Mouse (Mus musculus) spleen, adult 2 months (tissue): ENCODE measurements around the gene Shtn1. TPM values are rescaled to one million over a fixed set of nuclear protein-coding genes. Genes with fewer than 3 reads are reported as not detected.
A peak's percentile ranks its signal among the peaks of the same experiment; 100 is the strongest.

Experiments
- DNase-seq, 2 experiments: peaks; one replicate each; pipeline versions ENCODE4 v3.0.0 to v3.0.0-alpha.2; 2012 to 2021; ENCODE audit warnings: low spot score in 2 of 2, low read depth in 1 of 2
- H3K27ac ChIP-seq: fragments of 200-500 bp; 2 replicates; pipeline ENCODE4 v1.5.1; 2012; ENCODE audit warnings: low read length, inconsistent platforms; ENCODE audit not compliant: insufficient read depth
- H3K27me3 ChIP-seq: fragments of 200-500 bp; 2 replicates; pipeline ENCODE4 v1.6.1; 2012; ENCODE audit warnings: mild to moderate bottlenecking, moderate library complexity, low read length, inconsistent platforms; ENCODE audit not compliant: control insufficient read depth, insufficient read depth
- H3K36me3 ChIP-seq: fragments of 200-500 bp; 2 replicates; pipeline ENCODE4 v1.6.1; 2012; ENCODE audit warnings: mild to moderate bottlenecking, low read length, inconsistent platforms; ENCODE audit not compliant: control insufficient read depth, insufficient read depth
- H3K4me1 ChIP-seq: fragments of 200-500 bp; 2 replicates; pipeline ENCODE4 v1.6.1; 2011; ENCODE audit warnings: inconsistent platforms; ENCODE audit not compliant: control insufficient read depth, insufficient read depth, insufficient read length
- H3K4me3 ChIP-seq: fragments of 200-500 bp; 2 replicates; pipeline ENCODE4 v1.5.1; 2011; ENCODE audit warnings: mild to moderate bottlenecking, inconsistent platforms; ENCODE audit not compliant: insufficient read depth, insufficient read length; ENCODE audit errors: extremely low read depth
- CTCF ChIP-seq: fragments of 200-500 bp; IDR thresholded peaks from 2 replicates; pipeline ENCODE4 v1.5.1; 2011; ENCODE audit warnings: mild to moderate bottlenecking, inconsistent platforms; ENCODE audit not compliant: insufficient read depth, insufficient read length, insufficient replicate concordance; ENCODE audit errors: extremely low read depth
- POLR2A ChIP-seq: fragments of 200-500 bp; IDR thresholded peaks from 2 replicates; pipeline ENCODE4 v1.6.1; 2011; ENCODE audit warnings: low read depth, low read length, inconsistent platforms
- WGBS: fragments of 180-500 bp; shearing (Covaris S2); methylation state at CpG from one replicate; pipeline ENCODE4 v1.1.7; 2018; 5-methylcytosine and 5-hydroxymethylcytosine counted together
- polyA plus RNA-seq: library from polyadenylated mRNA; depleted of rRNA; stranded (reverse); fragments of >200 nt; gene quantifications from 2 replicates; pipeline ENCODE4 v1.2.3, GENCODE M21; 2012; rRNA removed

Shtn1 gene
- polyA plus RNA-seq, result 1.2 and 1.7 TPM in 2 replicates

GRCm38 (mm10) chr19:59075472-59076101, at the start of gene Shtn1:
Shtn1 (minus strand) TSS chr19:59076100.
- H3K27ac ChIP-seq, result peak within 1 kb of the TSS; percentile 8; the same call in 1 of the 2 replicates
- TF ChIP-seq CTCF (no peak), POLR2A (no peak)
- DNase-seq, result no peak

GRCm38 (mm10) chr19:59114152-59114551, 38.3 kb upstream of the Shtn1 start:
- no peak for TF ChIP-seq CTCF
- no peak for TF ChIP-seq POLR2A
- H3K36me3 ChIP-seq, result no peaks in the 10 kb centered on the region
- DNase-seq, result no peak
- WGBS, result 31% methylated on average over 4 of the region's 4 CpGs
- no peak overlapping the region for H3K27ac ChIP-seq
- no peaks in the 10 kb centered on the region for H3K4me1 ChIP-seq
- H3K27me3 ChIP-seq, result no peaks in the 10 kb centered on the region
- peak overlapping the region; percentile 43; the same call in 1 of the 2 replicates for H3K4me3 ChIP-seq

More at GRCm38 (mm10) chr19:59075472-59076101, at the start of gene Shtn1:
- Histone ChIP-seq H3K4me1 (no peaks in the 10 kb centered on the region), H3K27me3 (0 out of 2 replicates have a peak, but pooled peaks cover 2% of the 10 kb centered on the region), H3K36me3 (no peaks in the 10 kb centered on the region), H3K4me3 (peak within 1 kb of the TSS; percentile 31; the same call in 1 of the 2 replicates)
- 2% methylated on average over 41 of the region's 46 CpGs for WGBS

- DNase-seq, result no peak
Measured at GRCm38 (mm10) chr19:59109937-59110336, 34.0 kb upstream of the Shtn1 start.

GRCm38 (mm10) chr19:59098315-59098714, 22.4 kb upstream of the Shtn1 start:
- Histone ChIP-seq H3K36me3 (no peaks in the 10 kb centered on the region), H3K4me1 (no peaks in the 10 kb centered on the region), H3K27ac (no peak overlapping the region), H3K4me3 (no peak overlapping the region), H3K27me3 (no peaks in the 10 kb centered on the region)
- TF ChIP-seq CTCF (no peak), POLR2A (no peak)
- 76% methylated on average over 1 of the region's 1 CpGs for WGBS
- no peak for DNase-seq

More at GRCm38 (mm10) chr19:59109937-59110336, 34.0 kb upstream of the Shtn1 start:
- no peaks in the 10 kb centered on the region for H3K4me1 ChIP-seq
- WGBS, result 41% methylated on average over 1 of the region's 1 CpGs
- H3K27me3 ChIP-seq, result no peaks in the 10 kb centered on the region
- H3K27ac ChIP-seq, result no peak overlapping the region
- TF ChIP-seq POLR2A (no peak), CTCF (no peak)
- H3K36me3 ChIP-seq, result no peaks in the 10 kb centered on the region
- H3K4me3 ChIP-seq, result no peak overlapping the region

GRCm38 (mm10) chr19:59092295-59092694, 16.4 kb upstream of the Shtn1 start:
- DNase-seq, result no peak
- Histone ChIP-seq H3K27ac (no peak overlapping the region), H3K4me1 (no peaks in the 10 kb centered on the region), H3K4me3 (no peak overlapping the region), H3K27me3 (no peaks in the 10 kb centered on the region), H3K36me3 (no peaks in the 10 kb centered on the region)
- 89% methylated on average over 7 of the region's 7 CpGs for WGBS
- TF ChIP-seq CTCF (no peak), POLR2A (no peak)

- Histone ChIP-seq H3K27me3 (no peaks in the 10 kb centered on the region), H3K4me3 (no peak overlapping the region), H3K36me3 (no peaks in the 10 kb centered on the region), H3K27ac (no peak overlapping the region), H3K4me1 (no peaks in the 10 kb centered on the region)
- WGBS, result 61% methylated on average over 1 of the region's 1 CpGs
- TF ChIP-seq POLR2A, result no peak
- no peak for TF ChIP-seq CTCF
- DNase-seq, result no peak
Measured at GRCm38 (mm10) chr19:59090337-59090736, 14.4 kb upstream of the Shtn1 start.

- Histone ChIP-seq H3K4me1 (no peaks in the 10 kb centered on the region), H3K27ac (no peak overlapping the region), H3K36me3 (no peaks in the 10 kb centered on the region), H3K27me3 (no peaks in the 10 kb centered on the region), H3K4me3 (no peak overlapping the region)
- TF ChIP-seq CTCF (no peak), POLR2A (no peak)
- DNase-seq, result no peak
- 43% methylated on average over 4 of the region's 4 CpGs for WGBS
Measured at GRCm38 (mm10) chr19:59084296-59084695, 8.4 kb upstream of the Shtn1 start.
